Mouse (Mus musculus) left cerebral cortex, adult 18-20 months (tissue): ENCODE measurements at regions not wholly inside any gene's neighbourhood (a gene's known extent, or its start where the extent isn't known, plus 50 kb on each side); places are given as distances from the start of the nearest gene placed in this dataset.

Source experiments
- DNase-seq, 2 experiments: peaks; one replicate each; pipeline ENCODE4 v3.0.0; 2021 to 2022; ENCODE audit warnings: low spot score in 2 of 2, mixed read lengths in 1 of 2

DNA sequence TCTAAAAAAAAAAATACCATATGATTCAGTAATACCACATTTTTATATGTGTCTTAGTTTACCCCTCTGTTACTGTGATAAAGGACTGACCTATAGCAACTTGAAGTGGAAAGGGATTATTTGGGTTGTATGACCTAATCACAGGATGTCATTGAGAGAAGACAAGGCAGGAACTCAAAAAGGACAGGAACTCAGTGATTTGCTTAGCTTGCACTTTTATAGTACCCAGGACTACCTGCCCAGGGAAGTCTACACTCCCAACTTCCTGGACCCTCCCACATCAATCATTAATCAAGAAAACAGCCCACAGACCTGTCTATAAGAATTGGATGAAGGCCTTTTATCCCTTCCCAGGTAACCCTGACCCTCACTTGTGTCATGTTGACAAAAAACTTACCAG lies 303.0 kb upstream of the Xrcc4 start:
- no peak for DNase-seq

DNA sequence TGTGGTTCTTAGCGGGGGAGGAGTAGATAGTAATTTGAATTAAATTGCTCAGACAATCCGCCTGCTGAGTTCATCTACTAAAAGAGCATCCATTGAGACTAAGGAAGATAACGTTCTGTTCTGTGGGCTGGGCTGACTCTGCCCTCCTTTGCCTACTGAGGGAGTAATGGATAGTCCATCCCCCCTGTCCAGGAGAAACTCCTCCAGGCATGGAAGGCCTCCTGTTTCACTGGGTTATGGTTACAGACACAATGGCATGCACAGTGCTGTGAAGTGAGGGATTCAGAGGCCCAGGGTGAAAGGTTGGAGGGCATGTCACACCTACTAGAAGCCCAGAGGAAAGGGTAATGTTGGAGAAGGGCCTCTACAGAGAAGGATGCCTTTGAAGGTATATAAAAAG lies 287.2 kb upstream of the Xrcc4 start:
- no peak for DNase-seq

DNA sequence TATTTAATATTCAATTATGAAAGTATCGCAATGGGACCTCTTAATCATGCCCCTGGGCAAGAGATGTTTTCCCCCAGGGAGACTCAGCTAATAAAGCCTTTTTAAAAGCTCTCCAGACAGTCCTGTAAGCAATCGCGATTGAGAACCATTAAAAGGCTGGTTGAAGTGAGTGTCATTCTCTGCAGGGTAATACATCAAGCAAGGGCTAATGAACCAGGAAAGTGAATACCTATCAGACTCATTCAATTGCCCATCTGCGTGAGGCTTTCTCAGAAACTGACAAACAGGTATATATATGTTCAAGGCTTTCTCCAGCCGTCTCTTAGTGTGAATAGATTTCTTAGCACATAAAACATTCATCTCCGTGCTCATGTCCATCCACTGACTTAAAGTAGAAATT lies 286.8 kb upstream of the Xrcc4 start:
- no peak for DNase-seq

DNA sequence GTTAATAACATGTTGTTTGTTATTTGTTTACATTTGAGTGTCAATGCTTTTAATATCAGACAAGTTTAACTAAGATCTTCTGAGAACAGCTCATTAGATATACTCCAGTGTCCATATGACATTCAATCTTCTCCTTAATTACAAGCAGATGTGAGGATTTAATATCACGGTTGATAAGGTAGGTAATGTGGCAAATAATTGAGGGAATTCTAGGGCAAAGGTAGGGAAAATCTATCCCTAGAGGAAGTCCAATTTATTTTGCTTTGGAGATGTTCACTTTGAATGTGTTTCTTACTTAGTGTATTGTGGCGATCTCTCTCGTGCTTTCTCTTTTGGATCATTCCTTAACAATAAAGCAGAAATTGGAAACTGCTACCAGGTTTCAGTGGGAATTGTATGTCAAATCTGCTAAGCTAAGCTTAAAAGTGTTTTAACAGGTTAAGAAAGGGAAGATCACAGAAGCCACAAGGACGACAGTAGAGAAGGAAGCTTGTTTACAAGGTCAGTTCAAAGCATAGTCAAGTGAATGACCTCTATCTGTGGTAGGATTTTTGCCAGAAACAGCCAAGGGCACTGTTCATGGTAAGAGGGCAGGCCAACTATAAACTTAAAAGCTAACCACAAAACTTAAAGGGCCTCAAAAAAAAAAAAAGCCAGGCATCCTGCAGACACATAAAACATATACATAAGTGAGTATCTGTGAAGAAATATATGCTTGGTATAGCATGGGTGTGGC lies 282.2 kb upstream of the Xrcc4 start:
- DNase-seq: no peak

DNA sequence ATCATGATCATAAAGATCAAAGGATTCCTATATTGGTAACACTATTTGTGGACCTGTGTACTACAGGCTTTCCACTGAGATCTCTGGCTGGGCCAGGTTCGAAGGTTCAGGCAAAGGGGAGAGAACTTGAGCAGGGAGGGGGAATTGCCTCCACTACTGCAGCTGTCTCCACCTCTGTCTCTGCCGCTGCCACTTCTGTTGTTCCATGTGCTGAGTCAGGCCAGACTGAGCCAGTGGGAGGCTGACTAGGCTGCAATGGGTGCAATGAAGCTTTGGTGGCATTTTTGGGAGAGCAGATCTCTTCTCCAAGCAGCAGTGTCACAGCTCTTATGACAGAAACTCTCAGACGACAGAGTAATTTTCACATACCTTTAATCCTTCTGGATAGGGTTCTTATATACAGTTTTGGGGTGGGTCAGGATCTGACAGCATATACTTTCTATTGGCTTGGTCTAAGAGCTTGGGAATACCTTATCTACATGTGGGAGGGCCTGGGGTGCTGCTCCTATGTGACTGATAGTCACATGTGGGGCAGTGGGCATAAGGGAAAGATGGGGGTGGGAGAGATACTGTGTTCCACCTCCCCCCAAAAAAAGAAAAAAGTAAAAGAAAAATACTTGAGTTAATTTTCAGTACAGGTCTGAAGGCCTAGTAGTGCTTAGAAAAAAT lies 281.5 kb upstream of the Xrcc4 start:
- DNase-seq: no peak

DNA sequence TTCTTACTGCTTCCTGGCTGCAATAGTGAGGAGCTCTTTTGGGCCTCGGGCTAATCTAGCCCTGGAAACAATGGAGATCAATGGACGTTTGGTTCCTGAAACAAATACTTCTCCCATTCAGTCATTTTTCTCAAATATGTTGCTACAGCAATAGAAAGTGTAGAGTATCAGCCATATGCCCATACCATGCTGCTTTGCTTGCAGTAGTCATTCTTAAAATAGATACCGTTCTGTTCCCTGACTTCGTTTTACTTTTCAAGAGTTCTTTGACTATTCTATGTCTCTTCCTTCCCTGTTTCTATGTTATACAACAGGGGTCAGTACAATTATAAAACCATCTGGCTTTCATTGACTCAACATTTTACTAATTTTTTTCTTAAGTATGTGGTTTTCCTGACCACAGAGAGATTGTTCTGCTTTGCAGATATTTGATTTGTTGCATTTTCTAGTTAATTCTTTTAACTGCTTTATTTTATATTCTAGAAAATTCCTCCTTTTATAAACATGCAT lies 275.2 kb upstream of the Xrcc4 start:
- no peak for DNase-seq

DNA sequence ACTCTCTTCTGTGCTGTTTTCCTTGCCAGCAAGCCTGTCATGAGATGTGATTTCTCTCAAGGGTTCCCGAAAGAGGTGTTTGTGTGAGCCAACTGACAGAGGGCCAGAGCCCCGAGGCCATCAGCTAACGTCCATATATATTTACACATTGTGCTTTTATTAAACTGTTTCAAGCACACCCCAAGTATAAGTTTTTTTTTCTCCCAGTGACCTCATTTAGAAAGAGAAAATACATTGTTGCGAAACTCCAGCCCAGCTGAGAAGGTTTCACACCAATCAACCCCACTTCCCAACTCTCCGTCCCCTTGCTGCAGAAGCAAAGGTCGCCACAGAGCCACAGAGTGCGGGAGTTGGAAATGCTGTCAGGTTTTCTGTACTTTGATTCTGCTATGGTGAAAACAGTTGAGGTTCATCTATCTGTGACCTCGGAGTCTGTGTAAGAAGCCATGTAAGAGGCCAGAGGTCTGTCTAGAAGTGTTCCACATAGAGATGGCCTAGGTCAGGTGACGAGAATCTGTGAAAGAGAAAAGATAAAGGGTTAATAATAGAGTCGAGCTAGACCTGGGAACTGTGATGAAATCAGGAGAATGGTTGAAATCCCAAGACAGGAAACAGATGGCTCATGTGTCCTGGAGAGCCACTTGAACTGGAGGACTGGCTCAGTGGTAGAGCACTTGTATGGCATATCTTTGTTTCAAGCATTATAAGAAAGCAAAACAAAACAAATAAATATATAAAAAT lies 270.6 kb upstream of the Xrcc4 start:
- DNase-seq: no peak

DNA sequence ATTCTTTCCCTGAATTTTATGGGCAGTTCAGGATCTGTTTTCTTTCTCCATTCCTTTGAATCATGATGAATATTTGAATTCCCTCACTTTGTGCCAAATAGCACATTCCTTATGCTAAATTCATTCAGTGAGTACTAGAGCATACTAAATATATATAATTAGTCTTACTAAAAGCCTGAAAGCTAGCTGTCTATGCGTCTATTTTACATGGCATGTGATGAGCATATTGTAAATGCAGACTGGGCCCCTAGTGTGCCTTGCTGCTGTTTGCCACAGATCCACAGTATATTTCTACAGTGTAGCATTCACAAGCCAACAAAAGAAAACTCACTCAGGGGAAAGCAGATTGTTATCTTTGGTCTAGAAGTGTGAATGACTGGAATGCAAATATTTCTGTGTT lies 268.7 kb upstream of the Xrcc4 start:
- DNase-seq: no peak

DNA sequence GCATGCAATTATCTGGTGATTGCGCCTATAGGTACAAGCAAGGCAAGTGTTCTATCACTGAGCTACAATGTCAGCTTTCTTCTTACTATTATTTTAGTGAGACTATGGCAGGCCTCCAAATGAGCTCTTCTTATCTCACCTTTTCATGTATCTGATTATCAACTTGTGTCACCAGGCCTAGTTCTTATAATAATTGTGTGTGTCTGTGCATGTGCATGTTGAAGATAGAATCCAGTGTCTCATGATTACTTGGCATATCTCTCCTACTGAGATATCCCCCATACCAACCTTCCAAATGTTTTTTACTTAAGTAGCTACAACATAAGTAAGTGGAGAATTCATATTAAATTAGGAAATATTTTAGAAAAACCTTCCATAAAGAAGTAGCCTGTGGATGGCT lies 266.2 kb upstream of the Xrcc4 start:
- no peak for DNase-seq

DNA sequence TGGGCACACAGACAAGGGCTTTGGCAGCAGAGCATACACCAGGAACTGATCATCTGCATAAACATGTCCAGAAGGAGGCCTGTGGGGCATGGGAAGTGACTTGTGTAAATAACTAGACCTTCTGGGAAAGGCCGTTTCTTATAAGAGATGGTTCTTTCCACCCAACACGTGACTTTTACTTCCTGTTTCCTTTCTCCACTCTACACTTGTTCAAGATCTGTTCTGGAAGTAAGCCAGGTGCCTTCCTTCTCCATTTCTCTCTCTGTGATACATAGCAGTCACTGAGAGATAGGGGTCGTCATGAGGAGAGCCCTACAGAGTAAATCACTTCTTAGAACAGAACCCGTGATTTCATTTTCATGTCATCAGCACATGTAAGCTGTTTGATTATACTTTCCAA lies 253.4 kb upstream of the Xrcc4 start:
- no peak for DNase-seq

DNA sequence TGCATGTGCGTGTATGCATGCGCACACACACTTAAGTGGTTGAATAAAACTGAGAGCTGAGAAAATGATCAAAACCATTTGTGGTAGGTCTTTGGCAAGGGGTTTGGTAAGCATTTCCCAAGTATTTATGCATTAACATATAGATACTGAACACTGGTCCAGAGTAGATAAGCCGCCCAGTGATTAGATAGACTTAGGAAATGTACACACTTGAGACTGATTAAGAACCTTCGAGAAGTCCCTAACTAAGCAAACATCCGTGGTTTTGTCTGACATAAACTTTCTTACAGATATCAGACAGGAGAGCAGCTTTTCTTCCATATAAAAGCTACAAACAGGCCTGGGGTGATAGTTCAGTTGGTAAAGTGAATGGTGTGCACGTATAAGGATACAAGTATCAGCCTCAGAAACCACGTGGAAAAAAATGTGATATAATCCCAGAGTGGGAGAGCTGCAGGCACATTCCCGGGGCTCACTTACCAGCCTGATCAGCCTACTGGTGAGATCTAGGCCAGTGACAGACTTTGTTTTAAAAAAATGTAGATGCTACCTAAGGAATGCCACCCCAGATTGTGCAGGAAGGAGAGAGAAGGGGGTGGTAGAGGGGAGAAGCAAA lies 252.3 kb upstream of the Xrcc4 start:
- DNase-seq: no peak

DNA sequence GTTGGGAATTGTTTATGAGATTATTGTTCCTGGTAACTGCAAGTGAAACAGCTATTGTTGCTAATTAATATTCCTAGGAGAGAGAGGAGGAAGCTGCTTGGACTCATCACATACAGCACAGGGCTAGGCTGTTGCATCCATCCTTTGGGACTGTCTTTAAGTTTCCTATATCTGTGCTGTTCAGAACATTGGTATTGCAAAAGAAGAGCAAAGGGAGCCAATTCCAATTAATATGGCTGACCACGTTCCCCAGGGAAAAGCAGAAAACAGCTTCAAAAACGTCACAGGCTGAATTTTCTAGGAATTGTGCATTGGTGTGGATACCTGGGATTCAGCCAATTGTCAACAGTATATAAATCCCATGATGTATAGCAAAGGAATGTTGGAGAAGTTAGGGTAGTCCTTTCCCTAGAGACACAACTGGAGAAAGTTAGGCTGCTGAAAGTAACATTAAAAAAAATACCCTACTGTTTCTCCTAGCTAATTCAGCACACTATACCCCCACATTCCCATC lies 251.3 kb upstream of the Xrcc4 start:
- no peak for DNase-seq

DNA sequence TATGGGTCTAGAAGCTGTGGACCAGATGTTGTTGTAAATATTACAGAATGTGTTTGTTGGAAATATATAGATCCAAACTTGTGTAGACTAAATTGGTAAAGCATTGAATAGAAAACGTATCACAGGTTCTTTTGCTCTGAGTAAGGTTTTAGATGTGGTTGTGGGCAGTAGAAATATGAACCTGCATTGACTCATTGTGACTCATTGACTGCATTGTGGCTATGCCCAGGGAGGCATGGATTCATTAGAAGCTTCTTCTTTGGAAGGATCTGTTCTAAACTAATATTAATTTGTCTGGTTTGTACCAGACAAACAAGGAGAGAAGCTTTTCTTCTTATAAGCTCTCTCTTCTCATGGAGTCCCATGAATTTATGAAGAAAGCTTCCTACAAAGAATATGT lies 248.2 kb upstream of the Xrcc4 start:
- DNase-seq: no peak

DNA sequence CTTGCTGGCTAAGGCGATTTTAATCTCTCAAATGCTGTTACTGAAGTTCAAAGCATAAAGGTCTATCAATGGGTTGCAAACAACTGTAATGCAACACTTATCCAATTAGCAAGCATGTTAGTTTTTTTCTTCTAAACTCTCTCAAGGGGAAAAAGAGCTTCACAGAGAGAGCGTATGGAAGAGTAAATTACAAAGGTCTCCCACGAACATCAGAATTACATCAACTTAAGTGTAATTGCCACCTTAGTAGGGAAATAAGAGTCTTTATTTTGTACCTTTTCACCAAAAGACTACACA lies 246.3 kb upstream of the Xrcc4 start:
- no peak for DNase-seq

DNA sequence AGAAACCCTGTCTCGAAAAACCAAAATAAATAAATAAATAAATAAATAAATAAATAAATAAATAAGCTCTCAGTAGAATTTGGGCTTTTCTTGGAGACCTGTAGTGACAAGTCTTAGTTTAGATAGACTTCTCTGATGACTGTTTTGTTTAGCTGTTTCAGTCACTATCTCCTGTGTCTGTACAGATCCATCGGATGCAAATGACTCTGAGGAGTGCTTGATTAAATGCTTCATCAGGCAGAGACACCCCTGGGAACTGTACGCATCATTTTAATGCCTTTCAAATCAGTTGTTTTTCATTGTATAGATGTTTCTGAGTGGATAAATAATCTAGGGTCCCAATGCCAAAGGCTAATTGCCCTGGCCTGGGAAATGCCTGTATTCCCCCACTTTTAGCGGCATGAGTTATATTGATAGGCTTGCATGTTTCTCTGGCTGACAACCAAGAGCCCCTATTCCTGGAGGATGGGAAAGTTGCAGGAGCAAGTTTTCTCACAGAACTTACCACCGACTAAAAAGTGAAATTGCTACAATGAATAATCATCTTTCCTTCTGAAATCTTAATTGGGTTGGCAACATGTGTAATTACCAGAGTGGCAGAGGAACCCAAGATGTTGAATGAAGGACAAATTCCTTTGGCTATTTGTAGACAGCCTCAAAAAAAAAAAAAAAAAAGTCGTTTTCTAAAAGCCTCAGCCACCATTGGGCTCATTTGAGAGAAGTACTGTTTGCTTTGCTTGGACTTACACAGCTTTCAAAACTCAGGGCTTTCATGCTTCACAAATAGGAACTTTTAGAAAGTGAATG lies 245.7 kb upstream of the Xrcc4 start:
- no peak for DNase-seq

DNA sequence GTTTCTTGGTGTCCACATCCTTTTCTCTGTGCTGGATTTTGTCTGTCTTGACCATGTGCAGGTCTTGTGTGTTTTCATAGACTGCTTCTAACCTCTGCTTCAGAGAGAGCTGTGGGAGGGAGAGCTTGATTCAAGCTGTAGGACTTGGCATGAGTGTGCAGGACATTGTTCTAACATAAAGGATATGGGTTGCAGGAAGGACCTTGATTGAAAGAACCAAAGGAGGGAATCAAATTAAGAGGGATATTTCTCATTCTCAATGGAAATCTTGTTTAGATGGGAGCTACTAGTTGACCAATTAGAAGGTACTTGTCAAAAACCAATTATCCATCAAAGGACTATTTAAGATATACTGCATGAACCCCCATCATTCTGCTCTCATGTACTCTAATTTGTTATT lies 244.9 kb upstream of the Xrcc4 start:
- no peak for DNase-seq

DNA sequence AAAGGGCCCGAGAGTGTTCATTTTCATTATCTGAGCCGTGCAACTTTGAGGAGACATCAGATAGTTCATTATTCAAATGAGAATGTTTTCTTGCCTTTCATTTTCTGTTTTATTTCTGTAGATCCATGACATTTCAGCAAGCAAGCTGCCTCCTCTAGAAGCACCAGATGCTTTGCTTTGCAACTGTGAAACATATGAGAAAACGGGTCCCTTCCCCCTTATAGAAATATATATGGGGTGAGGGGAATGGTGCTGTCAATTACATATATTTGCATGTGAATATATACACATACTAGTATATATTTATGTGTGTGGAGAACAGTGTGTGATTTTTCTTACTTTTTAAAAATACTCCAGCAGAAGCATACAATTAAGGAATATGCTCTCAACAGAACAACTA lies 235.8 kb upstream of the Xrcc4 start:
- DNase-seq: no peak

DNA sequence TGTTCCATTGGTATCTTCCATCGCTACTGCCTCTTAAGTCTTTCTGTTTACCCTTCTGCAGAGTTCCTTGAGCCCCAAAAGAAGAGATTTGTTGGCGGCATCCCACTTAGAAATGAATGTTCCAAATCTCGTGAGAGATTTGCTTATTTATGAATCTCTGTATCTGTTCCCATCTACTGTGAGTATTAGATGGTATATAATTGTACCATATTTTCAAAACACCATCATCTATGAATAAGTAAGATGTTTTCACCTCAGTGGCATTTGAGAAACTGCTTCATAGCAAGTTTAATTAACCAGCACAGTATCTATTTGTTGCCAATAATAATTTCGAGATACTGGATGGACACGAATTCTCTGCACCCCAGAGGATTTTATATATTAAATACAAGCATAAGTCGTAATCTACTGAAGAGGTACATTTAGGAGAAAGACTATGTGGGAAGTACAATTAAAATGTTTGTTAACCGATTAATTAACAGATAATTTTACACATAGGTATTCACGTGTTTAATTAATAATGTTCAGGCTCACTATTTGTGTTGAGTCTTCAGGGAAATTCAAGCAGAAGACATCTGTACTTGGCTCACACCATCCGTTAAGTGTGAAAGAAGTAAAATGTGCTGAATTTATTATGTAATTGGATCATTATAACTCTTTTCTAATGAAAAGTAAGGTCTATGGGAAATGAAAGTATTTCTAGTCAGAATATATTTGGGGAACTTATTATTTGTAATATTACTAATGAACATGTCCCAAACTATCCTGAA lies 224.0 kb upstream of the Xrcc4 start:
- no peak for DNase-seq

DNA sequence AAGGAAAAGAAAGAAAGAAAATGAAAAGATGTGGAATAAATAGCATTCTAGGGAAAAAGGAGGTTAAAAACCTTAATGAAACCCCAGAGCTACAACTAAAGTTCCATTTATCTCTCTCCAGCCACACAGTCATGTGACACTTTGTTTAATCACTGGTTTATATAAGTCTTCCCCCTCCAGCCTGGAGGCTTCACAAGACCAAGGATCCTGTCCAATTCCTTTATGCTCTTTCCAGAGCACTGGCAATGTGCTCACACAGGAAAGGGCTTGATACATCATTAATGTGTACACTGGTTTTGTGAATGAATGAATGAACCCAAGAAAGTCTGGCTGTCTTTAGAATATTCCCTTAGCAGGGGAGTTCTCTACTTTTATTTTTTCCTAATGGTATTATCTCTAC lies 221.1 kb upstream of the Xrcc4 start:
- DNase-seq: no peak

DNA sequence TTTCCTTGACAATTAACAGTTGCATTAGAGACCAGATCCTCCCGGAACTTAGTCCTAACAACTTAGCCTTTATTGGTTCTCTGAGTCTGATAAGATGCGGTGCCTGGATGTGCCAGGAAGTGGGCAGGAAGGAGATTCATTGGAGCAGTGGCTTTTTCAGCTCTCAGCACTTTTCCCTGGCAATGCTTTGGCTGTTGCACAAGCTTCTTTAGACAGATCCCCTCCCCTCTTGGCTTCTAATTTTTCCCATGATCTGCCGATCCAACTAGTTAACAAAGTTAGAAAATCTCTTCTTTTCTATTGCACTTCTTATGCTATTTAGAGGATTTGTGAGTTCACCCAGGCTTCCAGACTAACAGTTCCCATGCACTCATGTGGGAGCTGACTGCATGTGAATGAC lies 211.1 kb upstream of the Xrcc4 start:
- DNase-seq: no peak
